Mouse (Mus musculus): ENCODE data around the gene Gm5767. TPM values are rescaled to one million over a fixed set of nuclear protein-coding genes. Genes with fewer than 3 reads are reported as not detected.

Gm5767 gene
- polyA plus RNA-seq, 1 experiment from 2014 or later = not detected

DNA sequence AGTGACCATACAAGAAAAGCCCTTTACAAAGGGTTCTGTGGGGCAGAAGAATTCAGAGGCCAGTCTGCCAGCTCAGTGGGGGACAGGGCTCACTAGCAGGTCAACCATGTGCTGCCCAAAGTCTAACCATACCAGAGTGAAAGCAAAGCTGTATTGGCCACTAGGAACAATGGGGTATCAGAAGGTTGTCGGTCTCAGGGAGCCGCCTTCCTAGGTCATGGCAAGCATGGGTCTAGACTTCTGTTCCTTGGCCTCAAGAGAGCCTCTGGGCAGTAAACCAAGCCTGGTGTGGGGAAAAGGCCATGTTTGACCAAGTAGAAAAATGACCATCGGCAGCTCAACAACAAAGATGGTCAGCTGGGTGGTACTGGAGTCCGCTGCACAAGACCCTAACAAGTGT, 21.8 kb upstream of the Gm5767 start:
- Histone ChIP-seq H3K27ac (no peak overlapping the region), H3K9me3 (no peaks in the 10 kb centered on the region), H3K4me3 (no peak overlapping the region), H3K27me3 (ENCODE audit: insufficient read depth, poor library complexity, severe bottlenecking) (no peaks in the 10 kb centered on the region), H3K36me3 (peaks cover 88% of the 10 kb centered on the region), H3K4me1 (peaks cover 10% of the 10 kb centered on the region; the same call in 1 of the 2 replicates)
- no peak for DNase-seq (ENCODE audit: low spot score)
- WGBS = 91% methylated on average over 4 of the region's 4 CpGs

DNA sequence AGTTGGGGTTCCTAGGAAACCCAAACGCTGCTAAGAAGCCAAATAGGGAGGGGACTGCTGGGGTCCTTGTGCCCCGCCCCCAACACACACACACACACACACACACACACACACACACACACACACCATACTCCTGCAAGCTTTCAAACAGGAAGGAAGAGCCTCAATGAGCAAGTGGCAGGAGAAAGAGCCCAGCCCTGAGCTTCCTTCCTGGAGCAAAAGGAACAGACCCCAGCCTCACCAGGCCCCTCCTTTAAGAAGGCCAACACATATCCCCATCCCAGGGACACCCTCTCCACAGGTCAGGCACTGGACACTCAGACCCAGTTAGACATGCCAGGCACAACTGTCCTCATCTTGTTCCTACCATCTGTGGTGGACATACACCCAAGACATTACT, 17.5 kb upstream of the Gm5767 start:
- Histone ChIP-seq H3K27ac (peak overlapping the region; percentile 31; the same call in 1 of the 2 replicates), H3K36me3 (peaks cover 66% of the 10 kb centered on the region), H3K4me1 (peaks cover 44% of the 10 kb centered on the region), H3K4me3 (no peak overlapping the region), H3K9me3 (no peaks in the 10 kb centered on the region), H3K27me3 (ENCODE audit: insufficient read depth, poor library complexity, severe bottlenecking) (no peaks in the 10 kb centered on the region)
- DNase-seq (ENCODE audit: low spot score) = no peak
- WGBS = 55% methylated on average over 2 of the region's 2 CpGs

DNA sequence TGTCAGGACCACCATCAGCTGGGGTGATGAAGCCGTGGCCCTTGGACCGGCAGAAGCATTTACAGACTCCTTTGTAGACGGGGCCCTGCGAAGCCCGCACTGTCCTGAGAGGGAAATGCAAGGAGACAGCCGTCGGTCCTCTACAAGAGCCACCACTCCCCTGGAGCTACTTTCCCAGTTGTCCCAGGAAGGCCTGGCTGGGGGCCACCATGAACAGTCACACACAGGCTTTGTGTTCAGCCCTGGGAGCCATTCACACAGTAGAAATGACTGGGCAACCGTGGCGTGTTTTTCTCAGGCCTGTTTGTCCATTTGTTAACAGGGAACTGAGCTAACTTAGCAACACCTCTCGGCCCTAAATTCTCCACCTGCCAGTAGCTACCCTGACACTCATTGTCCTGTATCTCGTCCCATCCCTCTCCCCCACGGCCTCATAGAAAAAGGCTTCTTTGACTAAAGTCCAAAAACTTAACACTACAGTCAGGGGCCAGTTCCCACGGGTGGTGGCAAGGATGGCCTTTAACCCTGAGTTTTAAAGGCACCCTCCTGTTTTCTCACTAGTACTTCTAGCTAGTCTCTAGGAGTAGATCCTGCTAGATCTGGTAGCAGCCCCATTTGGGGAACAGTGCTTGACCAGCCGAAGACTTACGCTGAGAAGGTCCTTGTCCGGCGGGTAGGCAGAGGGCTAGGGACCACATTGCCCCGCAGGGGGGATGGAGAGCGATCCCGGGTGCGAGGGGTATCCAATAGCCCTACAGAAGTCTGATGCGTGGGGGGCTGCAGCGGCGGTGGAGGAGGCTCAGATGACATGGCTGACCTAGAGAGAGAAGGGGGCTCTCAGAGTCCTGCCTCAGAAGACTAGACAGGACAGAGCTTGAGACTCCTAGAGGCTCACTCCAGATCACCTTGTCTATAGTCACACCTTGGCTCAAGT, 16.7 kb upstream of the Gm5767 start:
- peaks cover 52% of the 10 kb centered on the region for H3K4me1 ChIP-seq
- no peak for DNase-seq (ENCODE audit: low spot score)
- peaks cover 60% of the 10 kb centered on the region for H3K36me3 ChIP-seq
- 85% methylated on average over 24 of the region's 24 CpGs for WGBS
- peak overlapping the region; percentile 54; the same call in 1 of the 2 replicates for H3K27ac ChIP-seq
- no peaks in the 10 kb centered on the region for H3K27me3 ChIP-seq (ENCODE audit: insufficient read depth, poor library complexity, severe bottlenecking)
- no peak overlapping the region for H3K4me3 ChIP-seq
- H3K9me3 ChIP-seq = no peaks in the 10 kb centered on the region

DNA sequence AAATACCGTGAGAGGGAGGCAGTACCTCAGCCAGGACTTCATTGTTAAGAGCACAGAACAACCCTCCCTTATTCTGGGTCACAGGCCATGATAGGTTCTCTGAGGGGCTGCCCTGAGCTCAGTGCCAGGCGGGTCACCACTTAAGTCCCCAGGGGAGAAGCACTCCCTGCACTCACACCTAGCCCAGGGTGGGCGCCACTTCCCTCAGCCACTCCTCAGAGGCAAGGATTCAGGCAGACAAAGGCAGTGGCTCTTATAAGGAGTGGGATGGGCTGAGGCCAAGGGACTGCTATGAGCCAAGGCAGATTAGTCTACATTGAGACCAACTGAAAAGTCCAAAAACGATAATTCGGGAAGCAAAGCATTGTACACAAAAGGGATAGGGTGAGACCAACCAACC, 15.2 kb upstream of the Gm5767 start:
- Histone ChIP-seq H3K9me3 (no peaks in the 10 kb centered on the region), H3K27ac (peak overlapping the region; percentile 13; the same call in 1 of the 2 replicates), H3K27me3 (ENCODE audit: insufficient read depth, poor library complexity, severe bottlenecking) (no peaks in the 10 kb centered on the region), H3K4me1 (peaks cover 67% of the 10 kb centered on the region), H3K4me3 (no peak overlapping the region), H3K36me3 (peaks cover 48% of the 10 kb centered on the region)
- WGBS = 83% methylated on average over 5 of the region's 5 CpGs
- DNase-seq (ENCODE audit: low spot score) = no peak

DNA sequence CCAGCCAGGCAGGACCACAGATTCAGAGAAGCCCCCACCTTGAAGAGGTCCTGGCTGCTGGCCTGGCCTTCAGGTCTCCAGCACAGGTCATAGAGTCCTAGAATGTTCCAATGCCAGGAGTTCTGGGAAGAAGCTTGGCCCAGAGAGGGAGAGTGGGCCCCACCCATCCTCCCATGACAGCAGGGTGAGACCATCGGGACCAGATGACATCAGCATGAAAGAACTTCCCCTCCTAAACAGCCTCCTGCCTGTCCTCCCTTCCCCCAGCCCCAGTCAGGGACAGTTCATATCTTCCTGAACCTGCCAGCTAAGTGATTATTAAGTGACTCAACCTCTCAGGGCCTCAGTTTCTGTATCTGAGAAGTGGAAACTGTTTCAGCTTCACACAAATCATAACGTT, 14.1 kb upstream of the Gm5767 start:
- Histone ChIP-seq H3K4me1 (peaks cover 78% of the 10 kb centered on the region), H3K27ac (peak overlapping the region; percentile 72), H3K4me3 (no peak overlapping the region), H3K36me3 (peaks cover 39% of the 10 kb centered on the region), H3K27me3 (ENCODE audit: insufficient read depth, poor library complexity, severe bottlenecking) (no peaks in the 10 kb centered on the region), H3K9me3 (no peaks in the 10 kb centered on the region)
- WGBS = 22% methylated on average over 2 of the region's 2 CpGs
- DNase-seq (ENCODE audit: low spot score) = peak; percentile 85

DNA sequence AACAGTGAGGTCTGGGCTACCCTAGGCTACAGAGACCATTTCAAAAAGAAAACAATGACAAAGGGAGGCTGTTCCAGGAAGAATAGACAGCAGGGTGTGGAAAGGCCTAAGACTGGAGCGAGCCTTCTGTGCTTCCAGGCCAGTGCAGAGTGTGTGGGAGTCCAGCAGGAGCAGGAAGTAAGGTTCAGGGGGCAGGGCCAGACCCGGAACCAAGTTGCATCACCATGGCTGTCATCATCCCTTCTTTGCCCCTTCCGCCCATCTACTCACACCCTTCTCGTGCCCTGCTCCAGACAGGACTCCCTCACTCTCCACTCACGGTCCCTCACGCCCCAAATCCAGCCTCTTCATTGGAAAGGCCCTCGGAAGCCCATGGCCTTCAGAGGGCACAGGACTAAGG, 13.3 kb upstream of the Gm5767 start:
- Histone ChIP-seq H3K36me3 (peaks cover 31% of the 10 kb centered on the region), H3K4me1 (peaks cover 81% of the 10 kb centered on the region), H3K27ac (peak overlapping the region; percentile 87), H3K27me3 (ENCODE audit: insufficient read depth, poor library complexity, severe bottlenecking) (no peaks in the 10 kb centered on the region), H3K4me3 (no peak overlapping the region), H3K9me3 (no peaks in the 10 kb centered on the region)
- 62% methylated on average over 7 of the region's 7 CpGs for WGBS
- DNase-seq (ENCODE audit: low spot score) = no peak

DNA sequence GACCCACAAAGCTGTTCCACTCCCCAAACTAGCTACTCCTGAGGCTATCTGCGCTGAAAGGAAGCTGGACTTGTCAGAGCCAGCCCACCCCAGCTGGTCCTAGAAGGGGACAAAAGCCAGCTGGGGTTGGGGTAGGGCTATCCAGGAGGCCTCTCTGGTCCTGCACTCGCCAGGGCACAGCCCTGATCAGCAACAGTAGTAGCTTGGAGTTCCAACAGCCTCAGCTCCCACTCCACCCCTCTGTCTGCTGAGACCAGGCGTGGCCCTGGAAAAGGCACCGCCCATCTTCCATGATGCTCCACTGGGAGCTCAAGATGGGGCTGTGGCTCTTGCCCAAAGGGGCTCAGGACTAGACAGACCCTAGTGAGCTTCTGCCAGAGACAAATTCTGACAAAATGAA, 12.8 kb upstream of the Gm5767 start:
- Histone ChIP-seq H3K36me3 (peaks cover 25% of the 10 kb centered on the region), H3K4me1 (peaks cover 81% of the 10 kb centered on the region), H3K9me3 (no peaks in the 10 kb centered on the region), H3K27ac (peak overlapping the region; percentile 87), H3K4me3 (no peak overlapping the region), H3K27me3 (ENCODE audit: insufficient read depth, poor library complexity, severe bottlenecking) (0 out of 2 replicates have a peak, but pooled peaks cover 1% of the 10 kb centered on the region)
- WGBS = 68% methylated on average over 4 of the region's 4 CpGs
- DNase-seq (ENCODE audit: low spot score) = no peak

DNA sequence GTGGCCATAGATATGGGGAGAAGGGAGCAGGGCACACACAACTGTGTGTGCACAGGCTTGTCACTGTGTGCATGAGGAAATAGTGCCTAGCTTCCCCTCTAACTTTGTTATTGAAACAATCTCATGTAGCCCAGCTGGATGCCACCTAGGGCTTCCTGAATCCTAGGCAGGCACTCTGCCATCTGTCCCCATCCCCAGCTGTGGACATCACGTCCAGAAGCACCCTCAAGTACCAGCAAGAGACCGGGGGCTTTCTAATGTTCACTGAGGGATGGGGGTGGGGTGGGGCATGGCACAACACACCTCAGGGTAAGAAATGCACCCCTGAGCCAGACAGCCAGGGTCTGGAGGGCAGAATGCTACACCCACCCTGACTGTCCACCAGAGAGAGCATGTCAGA, 12.2 kb upstream of the Gm5767 start:
- WGBS = 67% methylated on average over 2 of the region's 2 CpGs
- DNase-seq (ENCODE audit: low spot score) = no peak
- Histone ChIP-seq H3K9me3 (no peaks in the 10 kb centered on the region), H3K27ac (peak overlapping the region; percentile 87), H3K4me3 (peak overlapping the region; percentile 80), H3K4me1 (peaks cover 77% of the 10 kb centered on the region), H3K27me3 (ENCODE audit: insufficient read depth, poor library complexity, severe bottlenecking) (peaks cover 7% of the 10 kb centered on the region; the same call in 1 of the 2 replicates), H3K36me3 (peaks cover 20% of the 10 kb centered on the region)

DNA sequence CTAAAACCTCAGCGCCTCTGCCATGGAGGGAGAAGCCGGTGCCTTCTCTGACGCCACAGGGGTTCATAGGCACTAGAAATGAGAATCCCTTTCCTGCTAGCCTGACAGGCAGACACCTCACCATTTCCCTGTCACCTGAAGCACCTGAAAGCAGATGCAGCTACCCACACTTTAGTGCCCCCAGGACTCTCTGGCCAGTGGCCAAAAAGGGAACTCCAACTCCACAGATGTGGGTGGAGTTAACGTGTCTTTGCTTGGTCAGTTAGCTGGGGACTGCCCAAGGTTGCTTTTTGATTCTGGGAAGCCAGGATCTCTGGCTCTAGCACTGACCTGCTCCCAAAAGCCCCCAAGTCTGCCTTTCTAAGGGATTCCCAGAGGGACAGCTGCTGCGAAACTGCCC, 11.1 kb upstream of the Gm5767 start:
- Histone ChIP-seq H3K9me3 (no peaks in the 10 kb centered on the region), H3K27ac (peak overlapping the region; percentile 87), H3K27me3 (ENCODE audit: insufficient read depth, poor library complexity, severe bottlenecking) (peaks cover 8% of the 10 kb centered on the region; the same call in 1 of the 2 replicates), H3K4me1 (peaks cover 78% of the 10 kb centered on the region), H3K4me3 (peak overlapping the region; percentile 80), H3K36me3 (peaks cover 9% of the 10 kb centered on the region)
- DNase-seq (ENCODE audit: low spot score) = no peak
- 62% methylated on average over 5 of the region's 5 CpGs for WGBS

DNA sequence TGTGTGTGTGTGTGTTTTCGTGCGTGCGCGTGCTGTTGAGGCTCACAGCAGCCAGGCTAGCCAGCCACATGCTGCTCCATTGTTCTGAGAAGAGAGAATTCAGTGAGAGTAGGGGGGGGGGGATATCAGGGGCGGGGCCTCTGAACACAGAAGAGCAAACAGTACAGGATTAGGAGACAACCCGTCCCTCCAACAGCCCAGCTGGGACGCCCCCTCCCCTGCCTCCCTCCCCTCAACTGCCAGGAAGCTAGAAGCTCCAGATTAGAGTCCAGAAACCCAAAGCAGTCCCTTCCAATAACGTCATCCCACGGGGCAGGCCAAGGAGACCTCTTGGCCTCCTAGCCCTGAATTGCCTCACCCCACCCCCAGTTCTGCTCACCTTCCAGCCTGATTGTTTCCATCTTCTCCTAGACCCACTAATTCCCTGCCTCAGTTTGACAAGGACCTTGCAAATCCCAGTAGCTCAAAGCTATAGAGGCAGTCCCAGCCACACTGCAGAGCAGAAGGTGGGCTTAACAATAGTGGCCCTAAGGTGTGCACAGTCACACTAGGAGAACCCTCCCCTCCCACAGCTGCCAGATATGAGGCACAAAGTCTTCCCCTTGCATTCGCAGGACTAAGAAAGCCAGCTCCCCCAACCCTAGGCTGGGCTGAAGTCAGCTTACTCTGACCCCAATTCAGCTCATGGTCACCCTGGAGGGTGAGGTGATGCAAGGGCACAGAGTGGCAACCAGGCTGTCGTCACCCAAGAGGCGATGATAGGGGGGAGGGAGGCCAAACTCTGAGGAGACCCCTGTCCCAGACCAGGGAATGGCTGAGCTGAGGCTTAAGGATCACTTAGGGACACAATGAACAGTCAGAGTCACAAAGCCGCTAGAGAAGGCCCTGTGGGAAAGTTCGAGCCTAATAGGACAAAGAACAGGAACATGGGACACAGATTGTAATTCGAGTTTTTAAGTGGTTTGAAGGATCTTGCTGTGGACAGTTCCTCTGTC, 10.2 kb upstream of the Gm5767 start:
- H3K4me3 ChIP-seq = peak overlapping the region; percentile 80
- DNase-seq (ENCODE audit: low spot score) = peak; percentile 83
- no peaks in the 10 kb centered on the region for H3K9me3 ChIP-seq
- H3K4me1 ChIP-seq = peaks cover 71% of the 10 kb centered on the region
- 8% methylated on average over 15 of the region's 15 CpGs for WGBS
- H3K27ac ChIP-seq = peak overlapping the region; percentile 87
- H3K27me3 ChIP-seq (ENCODE audit: insufficient read depth, poor library complexity, severe bottlenecking) = peaks cover 8% of the 10 kb centered on the region; the same call in 1 of the 2 replicates
- H3K36me3 ChIP-seq = peaks cover 4% of the 10 kb centered on the region; the same call in 1 of the 2 replicates

DNA sequence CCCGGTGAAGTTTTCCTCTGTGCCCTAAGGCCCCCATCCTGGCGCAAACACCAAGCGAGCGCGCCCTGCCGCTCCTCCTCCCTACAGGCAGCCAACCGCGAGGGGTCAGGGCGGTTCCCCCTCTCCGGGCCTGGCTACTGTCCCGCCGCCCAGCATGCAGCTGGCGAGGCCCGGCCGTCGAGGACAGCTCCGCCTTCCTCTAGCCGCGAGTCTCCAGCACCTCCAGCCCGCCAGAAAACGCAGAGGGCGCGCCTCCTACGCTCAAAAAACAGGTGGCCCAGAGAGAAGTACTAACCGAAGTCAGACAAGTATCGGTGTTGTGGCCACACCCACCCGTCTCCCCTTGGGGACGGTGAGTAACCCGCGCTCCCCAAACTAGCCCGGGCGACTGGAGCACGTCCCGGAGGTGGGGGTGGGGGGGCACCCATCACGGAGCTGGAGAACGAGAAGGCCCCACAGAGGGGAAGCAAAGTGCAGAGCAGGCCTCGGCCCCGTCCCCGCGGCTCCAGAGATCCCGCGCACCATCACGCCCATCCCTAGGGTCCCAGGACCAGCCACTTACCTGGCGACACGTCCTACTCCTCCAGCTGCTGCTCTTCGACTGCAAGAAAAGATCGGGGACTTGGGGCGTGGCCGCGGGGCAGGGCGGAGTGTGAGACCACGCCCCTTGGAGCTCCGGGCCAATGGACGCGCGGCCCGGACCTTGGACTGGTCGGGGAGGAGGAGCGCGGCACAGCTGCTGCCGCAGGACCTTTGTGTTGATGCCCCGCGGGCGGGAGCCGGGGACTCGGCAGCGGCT, 8.8 kb upstream of the Gm5767 start, which contains the start of gene Carhsp1:
Gene Carhsp1, minus strand, starts transcription at position 605 of the 799 bp plus-strand sequence.
- H3K36me3 ChIP-seq = peaks cover 2% of the 10 kb centered on the region; the same call in 1 of the 2 replicates
- H3K27ac ChIP-seq = peak within 1 kb of the TSS; percentile 87
- H3K4me1 ChIP-seq = peaks cover 57% of the 10 kb centered on the region
- H3K4me3 ChIP-seq = peak within 1 kb of the TSS; percentile 80
- DNase-seq (ENCODE audit: low spot score) = peak; percentile 98
- under 1% methylated on average over 67 of the region's 67 CpGs for WGBS
- peaks cover 8% of the 10 kb centered on the region; the same call in 1 of the 2 replicates for H3K27me3 ChIP-seq (ENCODE audit: insufficient read depth, poor library complexity, severe bottlenecking)
- H3K9me3 ChIP-seq = no peaks in the 10 kb centered on the region

DNA sequence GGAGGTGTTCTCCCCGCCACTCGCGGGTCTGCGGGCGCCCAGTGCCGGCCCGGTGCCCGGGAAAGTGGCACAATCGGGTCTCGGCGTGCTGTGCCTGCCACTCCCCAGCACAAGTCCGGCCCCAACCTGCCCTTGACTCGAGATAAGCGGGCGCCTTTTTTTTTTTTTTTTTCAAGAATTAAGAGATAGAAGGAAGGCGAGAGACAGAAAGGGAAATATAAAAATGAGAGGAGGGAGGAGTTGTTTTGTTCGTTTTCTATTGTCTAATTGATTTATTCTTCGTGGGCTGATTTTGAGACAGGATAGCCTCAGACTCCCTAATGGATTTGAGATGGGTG, 8.3 kb upstream of the Gm5767 start:
- WGBS = 0% methylated on average over 18 of the region's 18 CpGs
- Histone ChIP-seq H3K27me3 (ENCODE audit: insufficient read depth, poor library complexity, severe bottlenecking) (peaks cover 8% of the 10 kb centered on the region; the same call in 1 of the 2 replicates), H3K4me1 (peaks cover 51% of the 10 kb centered on the region), H3K4me3 (peak overlapping the region; percentile 80), H3K27ac (peak overlapping the region; percentile 87), H3K36me3 (peaks cover 2% of the 10 kb centered on the region; the same call in 1 of the 2 replicates), H3K9me3 (no peaks in the 10 kb centered on the region)
- DNase-seq (ENCODE audit: low spot score) = no peak

All from heart, embryonic 10.5 days (tissue).